Mouse (Mus musculus): Measurements from ENCODE around the gene Psmc1.

Psmc1 gene

GRCm38 (mm10) chr12:100172481-100172880 lies 62.5 kb downstream of the Psmc1 start:
- DNase-seq (ENCODE audit: low spot score), result no peak
